Comparison of ENCODE assay signal across 18 mouse cellular contexts in the genomic region with DNA sequence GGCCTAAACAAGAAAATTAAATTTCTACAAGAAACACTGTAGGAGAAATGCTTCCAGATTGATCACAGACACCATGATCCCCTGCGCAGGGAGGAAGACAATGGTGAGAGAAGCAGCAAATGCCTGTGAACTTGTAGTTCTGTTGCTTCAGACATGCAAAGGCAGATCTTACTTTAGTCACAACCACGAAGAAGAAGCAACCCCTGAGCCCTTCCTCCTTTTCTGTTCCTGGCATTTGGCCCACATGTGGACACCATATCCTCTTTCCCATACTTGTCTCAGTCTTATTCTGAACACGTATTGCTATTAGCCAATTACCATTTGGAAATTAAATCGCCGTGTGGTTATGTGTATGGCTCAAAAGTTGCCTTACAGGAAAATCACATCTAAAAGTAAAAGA.
DNase-seq lines count a peak whose midpoint lies in the region; ATAC-seq and TF ChIP-seq lines count a peak whose summit lies in the region.
"Had no signal": no experiment of that assay in that cellular context is flagged by ENCODE, and none has a peak within 500 bp of the region (broad histone marks: within the 10 kb centered on the region; RNA-seq: fewer than 3 reads in every experiment).

No protein-coding gene starts in this region.

- no peak for TF ChIP-seq CTCF in bone marrow macrophage, adult 2 months (IDR thresholded peaks at IDR 0.05; ENCODE audit: low read depth, low read length)

- no peak for TF ChIP-seq POLR2A in bone marrow macrophage, adult 2 months (IDR thresholded peaks at IDR 0.05; ENCODE audit: borderline replicate concordance, low read depth, low read length)

- ATAC-seq in common myeloid progenitor, adult 5-6 weeks (replicated peaks; ENCODE audit: low read depth, poor library complexity, severe bottlenecking), result peak; percentile 78
- ATAC-seq in megakaryocyte progenitor cell, adult 5-6 weeks (replicated peaks; ENCODE audit: poor library complexity), result peak; percentile 83
- ATAC-seq: inflammation-experienced regulatory T-cells, adult 6 months had no signal

- DNase-seq in layer of hippocampus, adult 9-10 months (ENCODE audit: low spot score), result peak; percentile 12
- no peak for DNase-seq in layer of hippocampus, postnatal 10 days (ENCODE audit: low spot score in 2 of 2)
- DNase-seq in midbrain, embryonic 10.5 days (ENCODE audit: low spot score), result no peak
- no peak for DNase-seq in B cell, adult 2 months
- DNase-seq: adrenal gland, adult 2 months; cerebellum, postnatal 36 days; thymus, postnatal 36 days had no signal

- H3K9me3 ChIP-seq in midbrain, embryonic 10.5 days (replicated peaks), result no peaks in the 10 kb centered on the region
- H3K9me3 ChIP-seq: embryonic facial prominence, embryonic 13.5 days; forebrain, embryonic 12.5 days; liver, embryonic 15.5 days; midbrain, embryonic 12.5 days; neural tube, embryonic 13.5 days; stomach, embryonic 15.5 days had no signal

- H3K4me1 ChIP-seq in bone marrow macrophage, adult 2 months (ENCODE audit: control insufficient read depth, insufficient read depth, low read length), result peaks cover 26% of the 10 kb centered on the region
- no peaks in the 10 kb centered on the region for H3K4me1 ChIP-seq in midbrain, embryonic 10.5 days
- H3K4me1 ChIP-seq: embryonic facial prominence, embryonic 13.5 days; forebrain, embryonic 12.5 days; liver, embryonic 15.5 days; midbrain, embryonic 12.5 days; neural tube, embryonic 13.5 days; stomach, embryonic 15.5 days had no signal

- H3K4me3 ChIP-seq in bone marrow macrophage, adult 2 months (ENCODE audit: insufficient read depth, low read length), result no peak overlapping the region
- H3K4me3 ChIP-seq in midbrain, embryonic 10.5 days, result no peak overlapping the region
- H3K4me3 ChIP-seq: embryonic facial prominence, embryonic 13.5 days; forebrain, embryonic 12.5 days; liver, embryonic 15.5 days; midbrain, embryonic 12.5 days; neural tube, embryonic 13.5 days; stomach, embryonic 15.5 days had no signal

- 82% methylated on average over 5 of the region's 5 CpGs for WGBS in midbrain, embryonic 10.5 days

- peak overlapping the region; percentile 85 for H3K27ac ChIP-seq in bone marrow macrophage, adult 2 months (ENCODE audit: insufficient read depth, low read depth, low read length)
- no peak overlapping the region for H3K27ac ChIP-seq in midbrain, embryonic 10.5 days (replicated peaks)
- H3K27ac ChIP-seq: embryonic facial prominence, embryonic 13.5 days; forebrain, embryonic 12.5 days; kidney, postnatal 0 days; liver, embryonic 15.5 days; midbrain, embryonic 12.5 days; neural tube, embryonic 13.5 days; stomach, embryonic 15.5 days had no signal

- no peaks in the 10 kb centered on the region for H3K27me3 ChIP-seq in midbrain, embryonic 10.5 days (ENCODE audit: low read depth, poor library complexity, severe bottlenecking)
- H3K27me3 ChIP-seq: embryonic facial prominence, embryonic 13.5 days; forebrain, embryonic 12.5 days; liver, embryonic 15.5 days; midbrain, embryonic 12.5 days; neural tube, embryonic 13.5 days; stomach, embryonic 15.5 days had no signal

- H3K36me3 ChIP-seq in midbrain, embryonic 10.5 days, result no peaks in the 10 kb centered on the region
- H3K36me3 ChIP-seq: embryonic facial prominence, embryonic 13.5 days; forebrain, embryonic 12.5 days; liver, embryonic 15.5 days; midbrain, embryonic 12.5 days; neural tube, embryonic 13.5 days; stomach, embryonic 15.5 days had no signal
